Mouse (Mus musculus) limb, embryonic 13.5 days (tissue): ENCODE data around the gene Klrb1a. TPM values are rescaled to one million over a fixed set of nuclear protein-coding genes. Genes with fewer than 3 reads are reported as not detected.
A peak's percentile ranks its signal among the peaks of the same experiment; 100 is the strongest.
"Not testable (repeated sequence)": the region's sequence is repeated elsewhere in the genome, so short reads cannot be mapped to it uniquely, and the experiment has no call there.

Experiments
- ATAC-seq: fragments of 200-750 bp; cut with Nextera tagmentation; 2 replicates; pipeline ENCODE4 v1.8.0; 2017; ENCODE audit warnings: low read depth, moderate number of reproducible peaks, moderate TSS enrichment; ENCODE audit not compliant: low FRiP score
- H3K27ac ChIP-seq: fragments of 300-500 bp; sonication (generic); 2 replicates; pipeline ENCODE4 v1.5.1; 2015; ENCODE audit warnings: inconsistent platforms, mild to moderate bottlenecking, moderate library complexity
- H3K27me3 ChIP-seq: fragments of 300-500 bp; sonication (generic); 2 replicates; pipeline ENCODE4 v1.6.1; 2015; ENCODE audit warnings: mild to moderate bottlenecking, inconsistent platforms
- H3K36me3 ChIP-seq: fragments of 300-500 bp; sonication (generic); 2 replicates; pipeline ENCODE4 v1.6.1; 2015; ENCODE audit warnings: inconsistent platforms, mild to moderate bottlenecking, moderate library complexity
- H3K4me1 ChIP-seq: fragments of 300-500 bp; sonication (generic); 2 replicates; pipeline ENCODE4 v1.6.1; 2015; ENCODE audit warnings: inconsistent platforms
- H3K4me2 ChIP-seq: fragments of 300-500 bp; sonication (generic); replicated peaks from 2 replicates; pipeline ENCODE4 v1.6.1; 2015; ENCODE audit warnings: inconsistent platforms, mild to moderate bottlenecking, moderate library complexity
- H3K4me3 ChIP-seq: fragments of 300-500 bp; sonication (generic); 2 replicates; pipeline ENCODE4 v1.5.1; 2015; ENCODE audit warnings: moderate library complexity, mild to moderate bottlenecking, inconsistent platforms
- H3K9ac ChIP-seq: fragments of 300-500 bp; sonication (generic); 2 replicates; pipeline ENCODE4 v1.6.1; 2015; ENCODE audit warnings: mild to moderate bottlenecking, inconsistent platforms
- H3K9me3 ChIP-seq: fragments of 300-500 bp; sonication (generic); 2 replicates; pipeline ENCODE4 v1.6.1; 2016; ENCODE audit warnings: inconsistent platforms
- WGBS: fragments of 180-500 bp; shearing (Covaris S2); methylation state at CpG from one replicate; pipeline ENCODE4 v1.1.7; 2015; 5-methylcytosine and 5-hydroxymethylcytosine counted together
- polyA plus RNA-seq: library from polyadenylated mRNA; unstranded; fragments of >200 nt; fragmentation: Nextera tagmentation; extraction: Ambion mirVana; gene quantifications from 2 replicates; pipeline ENCODE4 v1.2.1, GENCODE M21; 2015

Gene Klrb1a
- polyA plus RNA-seq, 1 experiment from 2014 or later, result not detected

DNA sequence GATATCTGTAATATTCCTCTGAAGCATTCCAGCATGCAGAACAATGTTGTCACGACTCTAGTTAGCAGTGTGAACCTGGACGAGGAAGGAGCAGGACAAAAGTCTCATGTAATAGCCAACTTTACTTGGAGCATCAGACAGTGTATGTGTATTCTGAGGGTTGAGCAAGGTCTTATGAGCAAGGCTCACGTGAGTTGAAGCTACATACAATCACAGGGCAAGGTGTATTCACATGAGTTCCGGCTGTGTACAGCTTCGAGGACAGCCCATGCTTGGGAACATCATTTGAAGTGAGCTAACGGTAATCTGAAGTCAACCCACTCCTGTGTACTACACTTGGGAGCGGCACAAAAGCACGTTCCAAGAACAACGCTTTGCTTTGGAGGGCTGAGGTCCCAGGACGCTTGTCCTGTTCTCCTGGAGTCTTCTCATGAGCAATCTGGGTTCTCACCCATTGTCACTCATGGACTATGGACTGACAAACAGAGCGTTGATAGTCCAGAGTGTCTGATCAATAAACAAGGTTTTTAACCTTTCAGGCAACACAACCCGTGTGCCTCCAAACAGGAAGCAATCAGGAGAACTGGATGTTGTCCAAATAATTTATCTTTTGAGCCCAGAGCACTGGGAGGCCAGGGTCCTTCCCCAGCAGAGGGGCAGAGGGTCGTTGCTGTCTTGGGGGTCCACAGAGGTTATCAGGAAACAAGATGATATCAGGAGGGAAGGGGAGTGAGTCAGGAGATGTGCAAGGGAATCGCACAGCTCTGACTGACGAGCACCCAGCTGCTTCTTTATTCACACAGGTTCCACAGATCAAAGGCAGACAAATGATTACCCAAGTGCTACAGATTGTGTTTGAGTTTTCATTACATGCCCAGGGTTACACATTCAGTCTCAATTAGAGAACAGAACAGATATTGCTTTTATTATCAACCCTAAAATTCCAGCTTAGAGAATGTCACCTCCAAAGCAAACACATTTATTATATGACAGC lies 7.9 kb upstream of the Klrb1a start:
- not testable (repeated sequence) for H3K27ac ChIP-seq, ATAC-seq, H3K36me3 ChIP-seq, H3K27me3 ChIP-seq, H3K4me3 ChIP-seq, H3K4me2 ChIP-seq, H3K9ac ChIP-seq, H3K9me3 ChIP-seq, H3K4me1 ChIP-seq
- 70% methylated on average over 15 of the region's 15 CpGs for WGBS

- peak; percentile 84; the same call in 1 of the 2 replicates for ATAC-seq
- H3K36me3 ChIP-seq, H3K27me3 ChIP-seq, H3K9ac ChIP-seq, H3K4me3 ChIP-seq, H3K9me3 ChIP-seq, H3K4me2 ChIP-seq, H3K27ac ChIP-seq, H3K4me1 ChIP-seq: not testable (repeated sequence)
- 58% methylated on average over 13 of the region's 13 CpGs for WGBS
Observed at GRCm38 (mm10) chr6:128629771-128630739, 6.7 kb upstream of the Klrb1a start.

- not testable (repeated sequence) for ATAC-seq, H3K4me2 ChIP-seq, H3K27me3 ChIP-seq, H3K9me3 ChIP-seq, H3K27ac ChIP-seq, H3K4me3 ChIP-seq, H3K36me3 ChIP-seq, H3K4me1 ChIP-seq, H3K9ac ChIP-seq
- WGBS, result 82% methylated on average over 6 of the region's 6 CpGs
Observed at GRCm38 (mm10) chr6:128625246-128625645, 1.9 kb upstream of the Klrb1a start.

GRCm38 (mm10) chr6:128624425-128624824 lies 1.1 kb upstream of the Klrb1a start:
- Histone ChIP-seq H3K4me2 (no peak overlapping the region), H3K36me3 (no peaks in the 10 kb centered on the region), H3K9me3 (no peaks in the 10 kb centered on the region), H3K27ac (no peak overlapping the region), H3K4me1 (no peaks in the 10 kb centered on the region), H3K27me3 (no peaks in the 10 kb centered on the region), H3K4me3 (no peak overlapping the region), H3K9ac (no peak overlapping the region)
- ATAC-seq, result no peak
- 89% methylated on average over 4 of the region's 4 CpGs for WGBS

- no peaks in the 10 kb centered on the region for H3K4me1 ChIP-seq
- H3K4me2 ChIP-seq, result no peak overlapping the region
- 88% methylated on average over 2 of the region's 2 CpGs for WGBS
- no peaks in the 10 kb centered on the region for H3K36me3 ChIP-seq
- H3K9ac ChIP-seq, result no peak overlapping the region
- no peaks in the 10 kb centered on the region for H3K9me3 ChIP-seq
- no peak for ATAC-seq
- H3K4me3 ChIP-seq, result no peak overlapping the region
- H3K27ac ChIP-seq, result no peak overlapping the region
- no peaks in the 10 kb centered on the region for H3K27me3 ChIP-seq
Observed at GRCm38 (mm10) chr6:128622733-128623132, 600 bp downstream of the Klrb1a start.

- no peak overlapping the region for H3K9ac ChIP-seq
- no peak overlapping the region for H3K4me3 ChIP-seq
- no peak for ATAC-seq
- H3K4me1 ChIP-seq, result 0 out of 2 replicates have a peak, but pooled peaks cover 4% of the 10 kb centered on the region
- no peaks in the 10 kb centered on the region for H3K27me3 ChIP-seq
- H3K4me2 ChIP-seq, result no peak overlapping the region
- 66% methylated on average over 9 of the region's 9 CpGs for WGBS
- no peaks in the 10 kb centered on the region for H3K9me3 ChIP-seq
- no peaks in the 10 kb centered on the region for H3K36me3 ChIP-seq
- H3K27ac ChIP-seq, result no peak overlapping the region
Observed at GRCm38 (mm10) chr6:128606350-128606749, 17.0 kb downstream of the Klrb1a start.

DNA sequence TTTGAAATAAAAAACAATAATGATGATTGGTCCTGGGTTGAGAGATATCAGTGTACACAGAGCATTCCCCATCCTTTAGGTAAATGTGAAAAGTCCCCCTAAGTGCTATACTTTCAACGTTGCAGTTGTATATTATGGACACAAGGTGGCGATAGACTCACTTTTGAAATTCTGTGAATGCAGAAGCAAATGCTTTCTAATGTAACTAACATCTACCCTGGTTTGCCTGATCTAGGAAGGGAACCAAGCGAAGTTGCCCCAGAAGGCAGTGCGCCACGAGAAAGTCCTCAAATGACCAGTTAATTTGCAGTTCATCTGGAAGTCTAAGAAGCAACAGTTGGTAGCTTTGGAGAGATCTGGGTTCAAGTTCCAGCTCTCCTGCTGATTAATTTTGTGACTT lies 18.8 kb downstream of the Klrb1a start:
- H3K27ac ChIP-seq, result no peak overlapping the region
- H3K9ac ChIP-seq, result no peak overlapping the region
- WGBS, result 39% methylated on average over 5 of the region's 5 CpGs
- H3K4me1 ChIP-seq, result 0 out of 2 replicates have a peak, but pooled peaks cover 4% of the 10 kb centered on the region
- H3K27me3 ChIP-seq, result no peaks in the 10 kb centered on the region
- H3K4me3 ChIP-seq, result no peak overlapping the region
- H3K4me2 ChIP-seq, result no peak overlapping the region
- no peaks in the 10 kb centered on the region for H3K9me3 ChIP-seq
- H3K36me3 ChIP-seq, result no peaks in the 10 kb centered on the region
- no peak for ATAC-seq

DNA sequence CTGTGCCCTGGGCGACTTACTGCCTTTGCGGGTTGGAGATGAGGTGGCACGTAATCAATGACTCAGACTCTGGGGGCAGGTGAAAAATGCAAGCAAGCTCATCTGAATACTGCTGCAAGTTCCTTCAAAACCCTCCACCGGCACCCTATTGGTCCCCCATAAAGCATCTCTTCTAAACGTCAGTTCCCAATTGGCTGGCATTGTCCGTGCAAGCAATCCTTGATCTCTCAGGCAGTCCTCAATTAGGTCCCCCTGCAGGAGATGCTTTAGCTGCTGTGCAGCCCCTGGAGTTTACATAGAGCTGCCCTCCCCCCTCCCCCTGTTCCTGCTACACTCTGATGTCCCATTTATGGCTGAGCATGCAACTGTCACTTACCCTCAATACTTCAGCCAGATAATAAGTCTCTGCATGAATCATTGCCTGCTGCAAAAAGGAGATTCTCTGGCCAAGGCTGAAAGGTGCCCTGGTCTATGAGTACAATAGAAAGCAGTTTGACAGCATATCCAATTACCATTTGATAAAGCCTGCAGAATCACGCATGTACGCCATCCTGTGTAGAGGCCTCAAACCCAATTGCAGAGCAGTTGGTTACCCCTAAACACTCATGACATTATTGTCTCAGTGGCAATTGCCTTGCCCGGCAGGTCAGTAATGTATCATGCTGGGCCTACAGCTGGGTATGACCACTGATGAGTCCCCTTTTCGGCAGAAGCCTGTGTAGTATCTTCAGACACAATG lies 20.7 kb downstream of the Klrb1a start:
- no peaks in the 10 kb centered on the region for H3K27me3 ChIP-seq
- no peak overlapping the region for H3K9ac ChIP-seq
- H3K27ac ChIP-seq, result no peak overlapping the region
- H3K4me1 ChIP-seq, result 0 out of 2 replicates have a peak, but pooled peaks cover 4% of the 10 kb centered on the region
- H3K4me2 ChIP-seq, result no peak overlapping the region
- no peak for ATAC-seq
- H3K9me3 ChIP-seq, result no peaks in the 10 kb centered on the region
- H3K36me3 ChIP-seq, result no peaks in the 10 kb centered on the region
- WGBS, result 65% methylated on average over 10 of the region's 10 CpGs
- no peak overlapping the region for H3K4me3 ChIP-seq

GRCm38 (mm10) chr6:128602026-128602425 lies 21.3 kb downstream of the Klrb1a start:
- no peaks in the 10 kb centered on the region for H3K36me3 ChIP-seq
- ATAC-seq, result no peak
- no peak overlapping the region for H3K9ac ChIP-seq
- no peak overlapping the region for H3K4me2 ChIP-seq
- no peaks in the 10 kb centered on the region for H3K27me3 ChIP-seq
- no peaks in the 10 kb centered on the region for H3K9me3 ChIP-seq
- H3K27ac ChIP-seq, result no peak overlapping the region
- no peak overlapping the region for H3K4me3 ChIP-seq
- WGBS, result 41% methylated on average over 3 of the region's 3 CpGs
- H3K4me1 ChIP-seq, result 0 out of 2 replicates have a peak, but pooled peaks cover 4% of the 10 kb centered on the region

- no peak for ATAC-seq
- H3K9me3 ChIP-seq, result no peaks in the 10 kb centered on the region
- WGBS, result 66% methylated on average over 4 of the region's 4 CpGs
- 0 out of 2 replicates have a peak, but pooled peaks cover 4% of the 10 kb centered on the region for H3K4me1 ChIP-seq
- H3K36me3 ChIP-seq, result no peaks in the 10 kb centered on the region
- no peaks in the 10 kb centered on the region for H3K27me3 ChIP-seq
- no peak overlapping the region for H3K9ac ChIP-seq
- H3K4me3 ChIP-seq, result no peak overlapping the region
- no peak overlapping the region for H3K27ac ChIP-seq
- no peak overlapping the region for H3K4me2 ChIP-seq
Observed at GRCm38 (mm10) chr6:128599555-128599954, 23.8 kb downstream of the Klrb1a start.

DNA sequence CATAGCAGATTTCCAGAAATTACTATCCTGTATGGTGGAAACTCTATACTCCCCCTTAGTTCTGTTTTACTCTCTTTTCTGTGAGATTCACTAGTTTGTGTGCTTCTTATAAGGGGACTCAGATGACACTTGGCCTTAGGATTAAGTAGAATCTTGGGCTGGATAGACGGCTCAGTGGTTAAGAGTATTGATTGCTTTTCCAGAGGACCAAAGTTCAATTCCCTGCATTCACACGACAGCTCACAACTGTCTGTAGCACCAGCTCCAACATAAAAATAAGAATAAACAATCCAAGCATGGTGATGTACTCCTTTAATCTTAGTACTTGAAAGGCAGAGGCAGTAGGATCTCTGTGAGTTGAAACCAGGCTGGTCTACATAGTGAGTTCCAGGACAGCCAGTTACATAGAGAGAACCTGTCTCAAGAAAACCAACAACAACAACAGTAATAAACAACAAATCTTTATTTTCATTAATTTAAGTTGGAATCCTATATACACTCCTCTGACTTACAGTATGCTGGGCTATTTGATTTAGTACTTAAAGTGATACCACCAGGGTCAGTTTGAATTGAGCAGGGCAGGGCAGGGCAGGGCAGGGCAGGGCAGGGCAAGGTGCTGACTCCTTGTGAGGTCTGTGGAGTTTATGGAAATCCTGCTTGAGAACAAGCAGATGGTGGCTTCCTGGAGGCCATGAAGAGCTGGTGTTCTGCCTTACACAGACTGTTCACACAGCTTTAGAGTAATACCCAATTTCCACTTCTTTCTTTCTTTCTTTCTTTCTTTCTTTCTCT lies 24.9 kb downstream of the Klrb1a start:
- 56% methylated on average over 2 of the region's 2 CpGs for WGBS
- Histone ChIP-seq H3K4me3 (no peak overlapping the region), H3K36me3 (no peaks in the 10 kb centered on the region), H3K9ac (no peak overlapping the region), H3K4me1 (0 out of 2 replicates have a peak, but pooled peaks cover 4% of the 10 kb centered on the region), H3K9me3 (no peaks in the 10 kb centered on the region), H3K27ac (no peak overlapping the region), H3K27me3 (no peaks in the 10 kb centered on the region), H3K4me2 (no peak overlapping the region)
- no peak for ATAC-seq
